Mouse (Mus musculus) bone marrow, adult 2 months (tissue): ENCODE data around the gene Rpl9-ps1.

Experiments
- CTCF ChIP-seq: fragments of 200-500 bp; IDR thresholded peaks from 2 replicates; pipeline ENCODE4 v1.5.1; 2011; ENCODE audit warnings: low read length, control low read depth; ENCODE audit not compliant: control insufficient read depth, insufficient read depth
- POLR2A ChIP-seq: fragments of 200-500 bp; IDR thresholded peaks from 2 replicates; pipeline ENCODE4 v1.6.1; 2011; ENCODE audit warnings: low read depth, mild to moderate bottlenecking, control low read depth, low read length, borderline replicate concordance; ENCODE audit not compliant: control insufficient read depth

- TF ChIP-seq CTCF: no peak
- no peak for TF ChIP-seq POLR2A
Measured at GRCm38 (mm10) chr11:83595669-83596455, 49.6 kb downstream of the Rpl9-ps1 start.
